Mouse (Mus musculus): ENCODE results near the gene Mex3a. TPM values are rescaled to one million over a fixed set of nuclear protein-coding genes. Genes with fewer than 3 reads are reported as not detected.

The Mex3a gene
- polyA plus RNA-seq, 1 experiment from 2014 or later, result 21.0 TPM

- Histone ChIP-seq H3K4me2 (peak within 1 kb of the TSS; percentile 48), H3K27me3 (no peaks in the 10 kb centered on the region), H3K36me3 (no peaks in the 10 kb centered on the region), H3K4me1 (peaks cover 86% of the 10 kb centered on the region), H3K9ac (peak within 1 kb of the TSS; percentile 31; the same call in 1 of the 2 replicates), H3K9me3 (no peaks in the 10 kb centered on the region), H3K27ac (peak within 1 kb of the TSS; percentile 93), H3K4me3 (peak within 1 kb of the TSS; percentile 34)
- ATAC-seq (ENCODE audit: insufficient number of reproducible peaks, low FRiP score, low TSS enrichment, low read depth), result peak; percentile 89
- WGBS, result 2% methylated on average over 29 of the region's 31 CpGs
Observed at GRCm38 (mm10) chr3:88509692-88510420, 22.3 kb upstream of the Mex3a start, which contains the start of gene Lmna. Gene Lmna, minus strand, starts transcription at chr3:88509956.

GRCm38 (mm10) chr3:88510421-88511289 lies 21.5 kb upstream of the Mex3a start:
- peak overlapping the region; percentile 48 for H3K4me2 ChIP-seq
- peak overlapping the region; percentile 93 for H3K27ac ChIP-seq
- H3K4me1 ChIP-seq, result peaks cover 86% of the 10 kb centered on the region
- no peak for ATAC-seq (ENCODE audit: insufficient number of reproducible peaks, low FRiP score, low TSS enrichment, low read depth)
- H3K9me3 ChIP-seq, result no peaks in the 10 kb centered on the region
- 41% methylated on average over 13 of the region's 13 CpGs for WGBS
- H3K9ac ChIP-seq, result peak overlapping the region; percentile 31; the same call in 1 of the 2 replicates
- H3K36me3 ChIP-seq, result no peaks in the 10 kb centered on the region
- H3K4me3 ChIP-seq, result peak overlapping the region; percentile 34
- no peaks in the 10 kb centered on the region for H3K27me3 ChIP-seq

- H3K4me2 ChIP-seq, result no peak overlapping the region
- H3K36me3 ChIP-seq, result no peaks in the 10 kb centered on the region
- H3K9me3 ChIP-seq, result no peaks in the 10 kb centered on the region
- no peak for ATAC-seq (ENCODE audit: insufficient number of reproducible peaks, low FRiP score, low TSS enrichment, low read depth)
- H3K9ac ChIP-seq, result no peak overlapping the region
- WGBS, result 55% methylated on average over 4 of the region's 4 CpGs
- H3K27me3 ChIP-seq, result no peaks in the 10 kb centered on the region
- H3K4me1 ChIP-seq, result peaks cover 86% of the 10 kb centered on the region
- peak overlapping the region; percentile 92 for H3K27ac ChIP-seq
- H3K4me3 ChIP-seq, result no peak overlapping the region
Observed at GRCm38 (mm10) chr3:88511559-88511958, 20.6 kb upstream of the Mex3a start.

- H3K4me2 ChIP-seq, result peak overlapping the region; percentile 26
- H3K9me3 ChIP-seq, result no peaks in the 10 kb centered on the region
- no peak overlapping the region for H3K9ac ChIP-seq
- peak; percentile 5; the same call in 1 of the 2 replicates for ATAC-seq (ENCODE audit: insufficient number of reproducible peaks, low FRiP score, low TSS enrichment, low read depth)
- no peaks in the 10 kb centered on the region for H3K27me3 ChIP-seq
- H3K27ac ChIP-seq, result peak overlapping the region; percentile 92
- no peaks in the 10 kb centered on the region for H3K36me3 ChIP-seq
- peaks cover 78% of the 10 kb centered on the region for H3K4me1 ChIP-seq
- H3K4me3 ChIP-seq, result no peak overlapping the region
- 22% methylated on average over 6 of the region's 6 CpGs for WGBS
Observed at GRCm38 (mm10) chr3:88512141-88512895, 19.9 kb upstream of the Mex3a start.

- Histone ChIP-seq H3K27me3 (no peaks in the 10 kb centered on the region), H3K4me3 (no peak overlapping the region), H3K9ac (no peak overlapping the region), H3K36me3 (no peaks in the 10 kb centered on the region), H3K27ac (peak overlapping the region; percentile 92), H3K4me1 (peaks cover 73% of the 10 kb centered on the region), H3K4me2 (peak overlapping the region; percentile 26), H3K9me3 (no peaks in the 10 kb centered on the region)
- WGBS, result 21% methylated on average over 15 of the region's 15 CpGs
- peak; percentile 33 for ATAC-seq (ENCODE audit: insufficient number of reproducible peaks, low FRiP score, low TSS enrichment, low read depth)
Observed at GRCm38 (mm10) chr3:88512896-88513545, 19.2 kb upstream of the Mex3a start.

DNA sequence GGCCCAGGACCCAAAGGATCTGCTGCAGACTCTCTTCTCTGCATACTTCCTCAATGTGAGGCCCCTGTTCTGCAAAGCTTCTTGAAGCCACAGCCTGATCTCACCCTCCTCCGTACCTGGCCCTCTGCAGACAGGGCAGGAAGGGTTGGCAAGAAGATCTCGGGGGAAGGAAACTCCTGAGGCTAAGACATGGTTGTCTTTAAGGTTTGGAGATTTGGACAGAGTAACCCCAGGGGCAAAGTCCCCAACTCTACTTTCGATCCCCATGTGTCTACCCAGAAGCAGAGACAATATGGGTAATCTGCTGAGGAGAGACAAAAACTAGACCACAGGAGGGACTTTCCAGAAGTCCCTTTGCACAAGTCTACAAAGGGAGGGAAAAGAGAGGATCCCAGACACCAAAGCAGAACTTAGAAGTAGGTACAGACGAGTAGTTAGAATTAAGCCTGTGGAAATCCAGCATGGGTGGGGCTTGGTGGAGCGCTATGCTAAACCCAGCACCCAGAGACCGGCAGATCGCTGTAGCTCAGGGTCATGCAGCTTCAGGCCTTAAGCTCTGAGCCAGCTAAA lies 18.6 kb upstream of the Mex3a start:
- Histone ChIP-seq H3K36me3 (no peaks in the 10 kb centered on the region), H3K9ac (no peak overlapping the region), H3K4me1 (peaks cover 73% of the 10 kb centered on the region), H3K4me3 (no peak overlapping the region), H3K9me3 (no peaks in the 10 kb centered on the region), H3K27me3 (no peaks in the 10 kb centered on the region), H3K4me2 (no peak overlapping the region; the same call in 1 of the 2 replicates), H3K27ac (peak overlapping the region; percentile 92)
- ATAC-seq (ENCODE audit: insufficient number of reproducible peaks, low FRiP score, low TSS enrichment, low read depth), result no peak
- 66% methylated on average over 7 of the region's 7 CpGs for WGBS

- Histone ChIP-seq H3K4me2 (no peak overlapping the region), H3K4me1 (peaks cover 68% of the 10 kb centered on the region), H3K9me3 (no peaks in the 10 kb centered on the region), H3K36me3 (no peaks in the 10 kb centered on the region), H3K27ac (peak overlapping the region; percentile 92), H3K27me3 (no peaks in the 10 kb centered on the region), H3K9ac (no peak overlapping the region), H3K4me3 (no peak overlapping the region)
- 59% methylated on average over 10 of the region's 10 CpGs for WGBS
- no peak for ATAC-seq (ENCODE audit: insufficient number of reproducible peaks, low FRiP score, low TSS enrichment, low read depth)
Observed at GRCm38 (mm10) chr3:88514231-88515094, 17.7 kb upstream of the Mex3a start.

DNA sequence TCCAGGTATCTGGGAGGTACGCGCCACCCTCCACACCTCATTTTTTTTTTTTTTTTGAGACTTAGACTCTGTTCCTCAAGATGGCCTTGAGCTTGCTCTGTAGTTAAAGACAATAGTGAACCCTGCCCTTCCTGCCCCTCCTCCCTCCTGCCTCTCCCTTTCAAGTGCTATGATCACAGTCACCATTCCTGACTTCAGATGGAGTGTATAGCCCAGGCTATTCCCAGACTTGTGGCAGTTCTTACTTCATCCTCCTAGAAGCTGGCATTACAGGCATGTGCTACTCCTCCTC lies 17.2 kb upstream of the Mex3a start:
- no peaks in the 10 kb centered on the region for H3K36me3 ChIP-seq
- no peak overlapping the region for H3K4me3 ChIP-seq
- H3K9ac ChIP-seq, result no peak overlapping the region
- no peaks in the 10 kb centered on the region for H3K27me3 ChIP-seq
- H3K4me2 ChIP-seq, result no peak overlapping the region
- H3K4me1 ChIP-seq, result peaks cover 62% of the 10 kb centered on the region
- peak overlapping the region; percentile 92 for H3K27ac ChIP-seq
- WGBS, result 96% methylated on average over 2 of the region's 2 CpGs
- ATAC-seq (ENCODE audit: insufficient number of reproducible peaks, low FRiP score, low TSS enrichment, low read depth), result no peak
- H3K9me3 ChIP-seq, result no peaks in the 10 kb centered on the region

DNA sequence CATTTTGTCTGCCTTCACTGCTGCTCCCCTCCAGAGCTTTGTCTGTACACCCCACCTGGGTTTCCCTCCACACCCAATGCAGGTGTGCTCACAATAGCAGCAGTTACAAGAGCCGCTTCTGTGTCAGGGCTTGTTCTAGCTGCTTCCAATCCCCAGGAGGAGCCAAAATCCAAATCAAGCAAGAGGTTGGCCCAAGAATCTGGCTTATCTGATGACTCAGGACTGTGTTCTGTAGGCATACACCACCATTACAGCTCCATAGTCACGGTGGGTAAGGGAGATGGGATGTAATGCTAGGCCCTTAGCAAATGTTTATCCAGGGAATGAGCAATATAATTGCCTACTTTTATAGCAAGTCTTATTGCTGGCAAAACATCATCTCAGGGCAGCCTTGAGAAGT lies 15.8 kb upstream of the Mex3a start:
- H3K9me3 ChIP-seq, result no peaks in the 10 kb centered on the region
- H3K9ac ChIP-seq, result no peak overlapping the region
- H3K27me3 ChIP-seq, result no peaks in the 10 kb centered on the region
- no peak for ATAC-seq (ENCODE audit: insufficient number of reproducible peaks, low FRiP score, low TSS enrichment, low read depth)
- H3K4me3 ChIP-seq, result no peak overlapping the region
- H3K27ac ChIP-seq, result peak overlapping the region; percentile 39; the same call in 1 of the 2 replicates
- H3K4me1 ChIP-seq, result peaks cover 50% of the 10 kb centered on the region
- no peak overlapping the region for H3K4me2 ChIP-seq
- no peaks in the 10 kb centered on the region for H3K36me3 ChIP-seq
- WGBS, result 59% methylated on average over 2 of the region's 2 CpGs

GRCm38 (mm10) chr3:88518411-88518810 lies 13.8 kb upstream of the Mex3a start:
- 66% methylated on average over 4 of the region's 4 CpGs for WGBS
- no peak overlapping the region for H3K9ac ChIP-seq
- no peak overlapping the region for H3K4me2 ChIP-seq
- H3K36me3 ChIP-seq, result peaks cover 3% of the 10 kb centered on the region; the same call in 1 of the 2 replicates
- no peaks in the 10 kb centered on the region for H3K27me3 ChIP-seq
- H3K4me1 ChIP-seq, result peaks cover 36% of the 10 kb centered on the region
- no peak overlapping the region for H3K4me3 ChIP-seq
- no peak for ATAC-seq (ENCODE audit: insufficient number of reproducible peaks, low FRiP score, low TSS enrichment, low read depth)
- no peaks in the 10 kb centered on the region for H3K9me3 ChIP-seq
- no peak overlapping the region for H3K27ac ChIP-seq
